Mouse (Mus musculus): Measurements from ENCODE around the gene Tubgcp2. TPM values are rescaled to one million over a fixed set of nuclear protein-coding genes. Genes with fewer than 3 reads are reported as not detected.

Tubgcp2 gene
- polyA plus RNA-seq, 1 experiment from 2014 or later = 72.7 TPM

DNA sequence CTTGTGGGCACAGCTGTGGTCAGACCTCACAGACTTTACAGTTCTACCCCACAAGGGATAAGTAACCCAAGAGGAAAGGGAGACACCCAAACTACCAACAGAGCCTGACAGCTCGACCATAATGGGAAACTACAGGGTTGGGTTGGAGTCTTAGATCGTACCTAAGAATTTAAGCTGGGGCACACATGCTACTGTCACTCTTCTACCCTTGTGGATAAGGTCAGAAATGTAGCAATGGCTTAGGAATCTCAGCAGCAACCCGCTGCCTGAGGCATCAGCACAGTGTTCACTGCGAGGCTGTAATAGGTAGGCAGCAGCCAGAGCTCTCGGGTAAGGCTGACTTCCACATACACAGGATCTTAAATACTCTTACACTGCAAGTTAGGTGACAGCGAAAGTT is 42.9 kb downstream of the Tubgcp2 start:
- Histone ChIP-seq H3K4me1 (no peaks in the 10 kb centered on the region), H3K9ac (replicated peaks) (no peak overlapping the region), H3K27me3 (no peaks in the 10 kb centered on the region), H3K36me3 (peaks cover 31% of the 10 kb centered on the region), H3K4me3 (no peak overlapping the region), H3K4me2 (replicated peaks) (no peak overlapping the region), H3K9me3 (no peaks in the 10 kb centered on the region), H3K27ac (replicated peaks) (no peak overlapping the region)
- no peak for ATAC-seq (ENCODE audit: low FRiP score, low read depth)
- WGBS = 93% methylated on average over 6 of the region's 6 CpGs

GRCm38 (mm10) chr7:139992406-139992805 is 44.1 kb downstream of the Tubgcp2 start, which contains the start of gene Adam8:
Gene Adam8, minus strand, starts transcription at chr7:139992562.
- H3K27ac ChIP-seq (replicated peaks) = no peak within 1 kb of the TSS
- H3K27me3 ChIP-seq = no peaks in the 10 kb centered on the region
- no peak within 1 kb of the TSS for H3K9ac ChIP-seq (replicated peaks)
- 31% methylated on average over 7 of the region's 7 CpGs for whole genome bisulfite sequencing
- no peak within 1 kb of the TSS for H3K4me2 ChIP-seq (replicated peaks)
- peaks cover 20% of the 10 kb centered on the region for H3K36me3 ChIP-seq
- no peak within 1 kb of the TSS for H3K4me3 ChIP-seq
- no peak for ATAC-seq (ENCODE audit: low FRiP score, low read depth)
- no peaks in the 10 kb centered on the region for H3K4me1 ChIP-seq
- no peaks in the 10 kb centered on the region for H3K9me3 ChIP-seq

- H3K9me3 ChIP-seq = no peaks in the 10 kb centered on the region
- no peaks in the 10 kb centered on the region for H3K27me3 ChIP-seq
- H3K4me2 ChIP-seq (replicated peaks) = no peak overlapping the region
- no peaks in the 10 kb centered on the region for H3K4me1 ChIP-seq
- H3K27ac ChIP-seq (replicated peaks) = no peak overlapping the region
- H3K9ac ChIP-seq (replicated peaks) = no peak overlapping the region
- H3K4me3 ChIP-seq = no peak overlapping the region
- no peak for ATAC-seq (ENCODE audit: low FRiP score, low read depth)
- 80% methylated on average over 8 of the region's 8 CpGs for WGBS
- peaks cover 5% of the 10 kb centered on the region; the same call in 1 of the 2 replicates for H3K36me3 ChIP-seq
These were observed 45.5 kb downstream of the Tubgcp2 start for GRCm38 (mm10) chr7:139990864-139991394.

GRCm38 (mm10) chr7:139988272-139988671 is 48.2 kb downstream of the Tubgcp2 start:
- H3K9ac ChIP-seq (replicated peaks) = no peak overlapping the region
- H3K27me3 ChIP-seq = no peaks in the 10 kb centered on the region
- no peak overlapping the region for H3K4me3 ChIP-seq
- 90% methylated on average over 9 of the region's 9 CpGs for WGBS
- H3K4me1 ChIP-seq = no peaks in the 10 kb centered on the region
- no peaks in the 10 kb centered on the region for H3K36me3 ChIP-seq
- H3K27ac ChIP-seq (replicated peaks) = no peak overlapping the region
- no peak overlapping the region for H3K4me2 ChIP-seq (replicated peaks)
- ATAC-seq (ENCODE audit: low FRiP score, low read depth) = no peak
- H3K9me3 ChIP-seq = no peaks in the 10 kb centered on the region

- WGBS = 89% methylated on average over 11 of the region's 11 CpGs
- no peak overlapping the region for H3K4me2 ChIP-seq (replicated peaks)
- H3K27ac ChIP-seq (replicated peaks) = no peak overlapping the region
These were observed 52.0 kb downstream of the Tubgcp2 start for GRCm38 (mm10) chr7:139984505-139984904.

GRCm38 (mm10) chr7:139982058-139982457 is 54.4 kb downstream of the Tubgcp2 start:
- no peak for ATAC-seq (ENCODE audit: low FRiP score, low read depth)
- Histone ChIP-seq H3K9ac (replicated peaks) (no peak overlapping the region), H3K27ac (replicated peaks) (no peak overlapping the region), H3K27me3 (peaks cover 20% of the 10 kb centered on the region), H3K4me2 (replicated peaks) (no peak overlapping the region), H3K9me3 (no peaks in the 10 kb centered on the region), H3K4me1 (peaks cover 13% of the 10 kb centered on the region), H3K4me3 (no peak overlapping the region), H3K36me3 (no peaks in the 10 kb centered on the region)
- WGBS = 91% methylated on average over 11 of the region's 11 CpGs

More at GRCm38 (mm10) chr7:139984505-139984904, 52.0 kb downstream of the Tubgcp2 start:
- H3K27me3 ChIP-seq = peaks cover 8% of the 10 kb centered on the region
- no peaks in the 10 kb centered on the region for H3K4me1 ChIP-seq
- H3K36me3 ChIP-seq = no peaks in the 10 kb centered on the region
- H3K9ac ChIP-seq (replicated peaks) = no peak overlapping the region
- H3K4me3 ChIP-seq = no peak overlapping the region
- ATAC-seq (ENCODE audit: low FRiP score, low read depth) = no peak
- no peaks in the 10 kb centered on the region for H3K9me3 ChIP-seq

DNA sequence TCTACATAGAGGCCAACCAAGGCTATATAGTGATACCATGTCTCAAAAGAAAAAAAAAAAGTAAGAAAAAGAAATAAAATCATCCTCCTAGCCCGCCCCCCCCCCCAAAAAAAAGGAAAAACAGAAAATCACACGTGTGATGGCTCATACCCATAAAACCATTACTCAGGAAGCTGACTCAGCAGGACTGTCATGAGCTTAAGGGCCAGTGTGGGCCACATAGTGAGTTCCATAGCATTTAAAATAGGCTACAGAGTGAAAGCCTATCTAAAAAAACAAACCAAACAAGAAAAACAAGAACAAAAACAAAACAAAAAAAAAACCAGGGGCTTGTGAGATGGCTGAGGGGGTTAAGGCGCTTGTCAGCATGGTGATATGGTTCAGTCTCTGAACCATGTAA is 55.7 kb downstream of the Tubgcp2 start:
- no peaks in the 10 kb centered on the region for H3K9me3 ChIP-seq
- H3K4me3 ChIP-seq = no peak overlapping the region
- H3K27me3 ChIP-seq = peaks cover 28% of the 10 kb centered on the region
- H3K36me3 ChIP-seq = no peaks in the 10 kb centered on the region
- 65% methylated on average over 3 of the region's 3 CpGs for WGBS
- H3K27ac ChIP-seq (replicated peaks) = no peak overlapping the region
- H3K4me1 ChIP-seq = peaks cover 13% of the 10 kb centered on the region
- no peak for ATAC-seq (ENCODE audit: low FRiP score, low read depth)
- H3K4me2 ChIP-seq (replicated peaks) = no peak overlapping the region
- H3K9ac ChIP-seq (replicated peaks) = no peak overlapping the region

DNA sequence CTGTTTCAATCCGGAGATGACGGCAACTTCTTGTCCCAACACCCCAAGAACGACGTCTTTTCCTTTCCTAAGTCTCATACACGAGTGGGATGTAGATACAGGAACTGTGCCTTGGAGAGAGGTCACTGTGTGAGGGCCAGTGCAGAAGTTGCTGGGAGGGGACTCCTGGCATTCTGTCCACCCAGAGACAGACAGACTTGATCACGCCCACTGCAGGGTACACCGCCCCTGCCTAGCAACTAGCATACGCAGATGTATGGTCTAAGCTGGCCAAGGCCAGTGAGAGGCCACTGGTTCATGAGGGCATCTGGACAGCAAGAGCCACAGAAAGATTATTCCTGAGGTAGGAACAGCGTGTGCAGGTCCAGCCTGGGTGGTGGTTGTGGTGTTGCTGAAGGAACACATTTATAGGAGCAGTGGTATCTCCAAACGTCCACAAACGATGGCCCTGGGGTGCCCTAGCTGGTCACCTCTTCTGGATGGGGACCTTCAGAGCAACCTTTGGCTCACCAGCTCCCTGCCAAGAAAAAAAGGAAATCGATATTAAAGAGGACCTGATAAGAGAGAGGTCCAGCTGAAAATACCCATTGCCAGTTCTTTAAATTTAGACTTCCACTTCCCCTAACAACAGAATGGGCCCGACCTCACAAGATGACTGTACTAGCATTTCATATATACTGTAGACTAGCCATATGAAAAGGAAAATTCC is 57.3 kb downstream of the Tubgcp2 start:
- H3K9ac ChIP-seq (replicated peaks) = peak overlapping the region; percentile 66; the same call in 1 of the 2 replicates
- peaks cover 13% of the 10 kb centered on the region for H3K4me1 ChIP-seq
- WGBS = 45% methylated on average over 13 of the region's 13 CpGs
- no peak overlapping the region for H3K27ac ChIP-seq (replicated peaks)
- H3K4me3 ChIP-seq = peak overlapping the region; percentile 51
- H3K27me3 ChIP-seq = peaks cover 30% of the 10 kb centered on the region
- peak; percentile 72 for ATAC-seq (ENCODE audit: low FRiP score, low read depth)
- H3K36me3 ChIP-seq = no peaks in the 10 kb centered on the region
- peak overlapping the region; percentile 75 for H3K4me2 ChIP-seq (replicated peaks)
- H3K9me3 ChIP-seq = no peaks in the 10 kb centered on the region

DNA sequence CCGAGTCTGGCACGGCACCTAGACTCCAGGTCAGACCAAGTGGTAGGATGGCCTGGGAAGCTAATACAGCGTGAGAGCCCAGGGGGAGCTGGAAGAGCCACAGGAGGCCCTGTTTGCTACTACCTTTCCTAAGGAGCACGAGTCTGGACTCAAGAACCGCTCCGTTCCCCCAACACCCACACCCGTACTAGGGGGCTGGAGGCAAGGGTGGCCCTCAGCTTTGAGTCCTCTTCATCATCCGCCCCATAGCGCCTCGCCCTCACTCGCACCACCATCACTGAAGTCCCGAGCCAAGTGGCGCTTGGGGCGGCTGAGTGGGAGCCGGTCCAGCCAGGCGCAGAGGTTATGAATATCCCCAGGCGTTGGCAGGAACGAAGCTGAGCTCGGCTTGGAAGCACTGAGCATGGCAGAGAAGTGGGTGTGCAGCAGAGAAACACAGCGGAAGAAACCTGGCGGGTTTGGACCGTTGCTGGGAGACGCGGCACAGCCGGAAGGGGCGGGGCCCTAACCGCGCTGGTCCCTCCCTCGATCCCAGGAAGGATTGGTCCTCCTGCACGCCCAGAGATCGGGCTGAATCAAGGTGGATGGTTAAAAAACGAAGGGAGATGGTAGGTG is 58.1 kb downstream of the Tubgcp2 start, which contains the start of gene 6430531B16Rik:
Gene 6430531B16Rik (minus strand): TSS at position 478 of the 615 bp plus-strand sequence.
- H3K4me1 ChIP-seq = peaks cover 13% of the 10 kb centered on the region
- peak within 1 kb of the TSS; percentile 66 for H3K9ac ChIP-seq (replicated peaks)
- no peak within 1 kb of the TSS for H3K27ac ChIP-seq (replicated peaks)
- peaks cover 33% of the 10 kb centered on the region for H3K27me3 ChIP-seq
- 5% methylated on average over 32 of the region's 32 CpGs for WGBS
- no peaks in the 10 kb centered on the region for H3K36me3 ChIP-seq
- H3K9me3 ChIP-seq = no peaks in the 10 kb centered on the region
- peak within 1 kb of the TSS; percentile 51 for H3K4me3 ChIP-seq
- H3K4me2 ChIP-seq (replicated peaks) = peak within 1 kb of the TSS; percentile 75
- peak; percentile 95 for ATAC-seq (ENCODE audit: low FRiP score, low read depth)

DNA sequence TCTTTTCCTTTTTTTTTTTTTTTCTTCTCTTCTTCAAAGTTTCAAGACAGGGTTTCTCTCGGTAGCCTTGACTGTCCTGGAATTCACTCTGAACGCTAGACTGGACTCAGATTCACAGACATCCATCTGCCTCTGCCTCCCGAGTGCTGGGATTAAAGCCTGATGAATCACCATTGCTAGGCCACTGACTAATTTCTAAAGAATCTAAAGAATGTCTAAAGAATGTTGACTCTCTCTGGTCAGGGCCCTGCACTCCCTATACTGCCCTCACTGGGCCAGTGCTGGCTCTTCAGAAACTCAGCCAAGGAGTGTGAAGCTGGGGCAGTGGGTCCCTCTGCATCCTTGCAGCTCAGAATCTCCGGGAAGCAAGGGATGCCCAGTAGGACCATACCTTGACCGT is 61.0 kb downstream of the Tubgcp2 start:
- Histone ChIP-seq H3K27me3 (peaks cover 57% of the 10 kb centered on the region), H3K4me1 (peaks cover 13% of the 10 kb centered on the region), H3K4me2 (replicated peaks) (no peak overlapping the region), H3K27ac (replicated peaks) (no peak overlapping the region), H3K9ac (replicated peaks) (no peak overlapping the region), H3K9me3 (no peaks in the 10 kb centered on the region), H3K36me3 (no peaks in the 10 kb centered on the region), H3K4me3 (no peak overlapping the region)
- 51% methylated on average over 5 of the region's 5 CpGs for WGBS
- no peak for ATAC-seq (ENCODE audit: low FRiP score, low read depth)

DNA sequence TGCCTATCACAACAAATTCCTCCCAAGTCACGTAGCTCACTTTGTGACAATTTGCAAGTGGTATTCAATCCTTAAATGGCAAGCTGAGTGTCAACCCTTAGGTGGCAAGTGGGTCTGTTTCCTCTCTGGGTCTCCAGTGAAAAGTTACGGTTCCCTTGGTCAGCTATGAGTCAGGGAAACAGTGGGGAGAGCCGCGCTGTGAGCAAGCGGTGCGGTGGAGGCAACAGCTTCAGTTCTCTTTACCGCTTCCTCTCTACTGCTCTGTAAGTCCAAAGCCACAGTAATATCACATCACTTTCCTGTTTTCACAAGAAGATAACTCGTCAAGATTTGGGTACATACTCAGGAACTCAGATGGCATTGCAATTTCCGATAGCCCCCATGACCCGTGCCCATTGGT is 62.2 kb downstream of the Tubgcp2 start:
- no peak overlapping the region for H3K27ac ChIP-seq (replicated peaks)
- ATAC-seq (ENCODE audit: low FRiP score, low read depth) = no peak
- H3K4me2 ChIP-seq (replicated peaks) = no peak overlapping the region
- 89% methylated on average over 10 of the region's 10 CpGs for WGBS
- peaks cover 12% of the 10 kb centered on the region for H3K4me1 ChIP-seq
- no peaks in the 10 kb centered on the region for H3K36me3 ChIP-seq
- no peak overlapping the region for H3K9ac ChIP-seq (replicated peaks)
- H3K9me3 ChIP-seq = no peaks in the 10 kb centered on the region
- H3K27me3 ChIP-seq = peaks cover 58% of the 10 kb centered on the region
- H3K4me3 ChIP-seq = no peak overlapping the region

- Histone ChIP-seq H3K27me3 (peaks cover 67% of the 10 kb centered on the region), H3K9ac (replicated peaks) (no peak overlapping the region), H3K4me1 (peaks cover 2% of the 10 kb centered on the region; the same call in 1 of the 2 replicates), H3K4me3 (no peak overlapping the region), H3K36me3 (no peaks in the 10 kb centered on the region), H3K27ac (replicated peaks) (no peak overlapping the region), H3K9me3 (no peaks in the 10 kb centered on the region), H3K4me2 (replicated peaks) (no peak overlapping the region)
- no peak for ATAC-seq (ENCODE audit: low FRiP score, low read depth)
These were observed 63.5 kb downstream of the Tubgcp2 start for GRCm38 (mm10) chr7:139972923-139973331.

Measured in midbrain, embryonic 12.5 days (tissue).